Mouse (Mus musculus): Measurements from ENCODE around the gene Scaf4.

Gene Scaf4

DNA sequence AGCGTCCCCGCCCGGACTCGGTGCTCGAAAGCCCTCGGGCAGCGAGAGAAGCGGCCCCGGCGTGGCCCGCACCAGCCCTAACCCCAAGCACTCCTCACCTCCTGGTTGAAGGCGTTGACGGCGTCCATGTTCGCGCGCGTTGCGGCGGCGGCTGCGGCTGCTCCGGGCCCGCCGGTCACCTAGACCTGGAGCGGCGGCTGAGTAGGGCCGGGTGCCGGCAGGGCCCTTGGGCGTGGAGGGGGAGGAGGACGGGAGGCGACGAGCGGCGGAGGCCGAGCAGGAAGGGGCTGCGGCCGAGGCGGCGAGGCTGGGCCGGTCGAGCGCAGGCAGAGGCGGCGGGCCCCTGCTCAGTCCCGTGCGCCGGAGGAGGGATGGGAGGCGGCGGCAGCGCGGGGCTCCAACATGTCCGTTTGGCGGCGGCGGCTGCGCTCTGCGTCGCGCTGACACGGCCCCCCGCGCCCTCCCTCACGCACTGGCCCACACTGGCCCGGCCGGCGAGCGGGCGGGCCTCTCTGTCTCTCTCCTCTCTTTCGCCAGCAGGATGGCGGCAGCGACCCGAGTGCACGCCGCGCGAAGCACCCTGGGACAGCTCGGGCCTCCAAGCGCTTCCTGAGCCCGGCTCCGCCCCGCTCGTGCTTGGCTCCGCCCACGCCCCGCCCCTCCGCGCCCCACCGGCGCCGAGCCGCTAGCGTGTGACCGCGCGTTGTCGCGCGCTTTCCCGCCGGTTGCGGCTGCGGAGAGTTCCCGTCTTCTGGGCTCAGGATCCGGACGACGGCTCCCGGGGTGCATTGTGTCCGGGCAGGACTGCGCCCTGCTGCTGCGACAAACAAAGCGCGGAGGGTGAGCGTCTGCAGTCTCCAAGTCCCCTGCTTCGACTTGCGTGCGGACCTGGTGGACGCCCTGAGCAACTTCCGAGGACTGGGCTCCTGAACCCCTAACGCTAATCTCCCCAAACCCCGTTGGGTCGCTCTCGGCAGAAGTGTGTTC is at the start of gene Scaf4:
Gene Scaf4, minus strand, starts transcription at position 599 of the 987 bp plus-strand sequence.
- peak; percentile 90 to 96 for DNase-seq (ENCODE audit: low spot score in 2 of 2)

DNA sequence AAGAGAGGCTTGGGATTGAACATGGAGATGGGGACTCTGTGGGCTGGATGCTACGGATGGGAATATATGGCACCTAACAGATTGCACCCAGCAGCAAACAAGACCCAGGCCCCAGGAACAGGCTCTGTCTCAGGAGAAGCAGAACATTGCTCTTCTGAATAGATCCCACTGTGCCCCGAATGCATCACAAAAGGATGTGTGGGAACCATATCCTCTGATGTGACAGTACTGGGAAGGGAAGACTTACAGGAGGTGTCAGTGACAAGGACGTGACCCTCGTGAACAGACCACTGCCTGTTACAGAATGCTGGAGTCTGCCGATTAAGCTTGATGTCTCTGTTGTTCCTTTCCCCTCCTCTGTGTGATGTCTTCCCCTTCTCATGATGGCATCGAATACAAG is 48.2 kb upstream of the Scaf4 start:
- DNase-seq (ENCODE audit: low spot score in 2 of 2): no peak

DNA sequence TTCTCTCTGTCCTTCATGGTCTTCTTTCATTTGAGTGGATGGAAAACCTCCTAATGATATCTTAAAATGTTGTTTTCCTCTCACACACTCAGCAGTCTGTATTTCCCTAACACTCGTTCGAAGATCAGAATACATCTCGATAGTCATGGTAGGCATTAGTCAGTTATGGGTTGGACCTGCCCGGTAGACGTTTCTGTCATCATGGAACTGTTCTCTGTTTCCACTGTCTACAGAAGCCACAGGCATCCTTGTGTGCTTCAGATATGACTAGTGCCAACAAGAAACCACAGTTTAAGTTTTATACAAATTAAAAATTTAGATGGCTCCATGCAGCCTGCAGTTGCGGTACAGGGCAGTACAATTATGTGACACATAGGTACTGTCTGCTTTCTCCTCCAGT is 46.7 kb upstream of the Scaf4 start:
- no peak for DNase-seq (ENCODE audit: low spot score in 2 of 2)

DNA sequence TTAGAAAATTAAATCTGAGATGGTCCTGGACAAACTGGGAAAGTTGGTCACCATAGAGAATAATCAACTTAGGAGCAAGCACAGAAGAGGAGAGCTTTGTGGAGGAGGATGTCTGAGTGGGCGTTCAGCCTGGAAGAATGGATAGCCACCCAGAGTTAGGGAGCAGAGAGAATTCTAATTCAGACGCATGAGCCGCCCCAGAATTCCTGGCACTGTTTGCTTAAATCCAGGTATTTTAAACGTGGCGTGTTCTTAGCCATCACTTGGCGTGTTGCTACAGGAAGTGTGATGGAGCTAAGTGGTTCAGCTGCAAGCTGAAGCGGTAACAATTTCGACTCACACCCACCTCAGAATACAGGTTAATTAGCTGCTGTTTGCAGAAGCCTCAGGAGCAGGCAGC is 45.2 kb upstream of the Scaf4 start:
- DNase-seq (ENCODE audit: low spot score in 2 of 2): no peak

DNA sequence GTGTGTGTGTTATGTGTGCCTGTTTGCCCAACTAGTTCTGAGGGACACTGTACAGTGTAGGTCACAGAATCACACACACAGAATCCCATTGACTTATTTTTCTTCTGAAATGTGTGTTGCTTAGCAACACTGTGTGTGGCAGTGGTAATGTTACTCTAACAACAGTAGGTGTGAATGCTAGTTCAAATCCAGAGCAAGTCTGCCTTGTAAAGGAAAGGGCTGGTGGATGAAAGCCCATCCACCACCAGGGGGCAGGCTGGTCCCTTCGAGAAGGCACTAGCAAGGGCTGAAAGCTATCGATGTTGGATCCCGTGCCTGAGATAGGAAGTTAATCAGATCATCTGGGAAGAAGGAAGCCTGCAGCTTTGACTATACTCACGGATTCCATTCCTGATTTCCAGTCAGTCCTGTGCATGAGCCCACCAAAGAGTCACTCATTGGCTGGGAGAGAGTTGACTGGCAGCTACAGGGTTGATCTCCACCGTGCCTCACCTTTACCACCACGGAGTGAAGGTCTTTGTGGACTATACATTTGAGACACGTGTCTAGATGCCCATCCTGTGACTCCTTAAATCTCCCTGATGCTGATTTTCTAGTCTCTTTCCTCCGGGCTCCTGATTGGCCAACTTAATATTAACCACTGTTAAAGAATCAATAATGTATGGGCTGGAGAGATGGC is 38.7 kb upstream of the Scaf4 start:
- peak; percentile 32 to 82 for DNase-seq (ENCODE audit: low spot score in 2 of 2)

DNA sequence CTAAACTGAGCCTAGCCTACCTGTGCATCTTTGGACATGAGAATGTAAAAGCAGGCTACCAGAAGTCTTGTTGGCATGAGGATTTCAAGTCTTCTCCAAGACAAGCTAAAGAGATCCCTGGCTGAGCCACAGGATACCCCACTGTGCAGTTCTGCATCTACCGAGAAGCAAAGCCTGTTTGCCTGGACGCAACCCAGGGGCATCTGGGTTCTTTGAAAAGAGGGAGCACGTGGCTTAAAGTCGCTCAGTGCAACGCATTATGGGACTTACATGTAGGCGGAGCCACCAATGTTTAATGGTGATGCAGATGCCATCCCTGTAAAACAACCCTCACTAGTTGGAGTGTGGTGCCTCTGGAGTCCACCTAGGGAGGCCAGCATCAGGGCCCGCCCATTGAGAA is 35.0 kb upstream of the Scaf4 start:
- DNase-seq (ENCODE audit: low spot score in 2 of 2): no peak

DNA sequence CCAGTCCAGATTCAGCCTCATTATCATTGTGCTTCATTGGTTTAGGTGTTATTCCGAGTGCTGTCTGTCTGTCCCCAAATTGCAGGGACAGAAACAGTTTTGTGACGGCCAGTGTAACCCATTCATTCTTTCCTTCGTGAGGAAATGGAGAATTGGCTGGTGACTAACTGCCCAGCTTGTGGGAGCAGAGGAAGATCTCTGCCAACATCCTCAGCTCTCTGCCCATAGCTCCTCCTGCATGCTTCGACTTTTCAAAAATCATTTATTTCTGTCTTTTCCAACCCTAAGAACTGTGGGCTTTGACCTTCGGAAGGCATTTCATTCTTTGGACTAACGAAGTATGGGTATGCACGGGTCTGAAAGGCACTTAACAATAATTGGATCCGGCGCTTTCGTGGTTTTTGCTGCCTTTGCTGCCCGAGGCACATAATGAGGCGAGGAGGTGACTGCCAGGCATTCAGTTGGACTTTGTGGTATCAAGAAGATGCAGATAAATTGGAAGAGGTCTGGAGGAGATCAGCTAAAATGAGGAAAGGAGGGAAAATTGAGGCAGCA is 34.1 kb upstream of the Scaf4 start:
- DNase-seq (ENCODE audit: low spot score in 2 of 2): no peak

DNA sequence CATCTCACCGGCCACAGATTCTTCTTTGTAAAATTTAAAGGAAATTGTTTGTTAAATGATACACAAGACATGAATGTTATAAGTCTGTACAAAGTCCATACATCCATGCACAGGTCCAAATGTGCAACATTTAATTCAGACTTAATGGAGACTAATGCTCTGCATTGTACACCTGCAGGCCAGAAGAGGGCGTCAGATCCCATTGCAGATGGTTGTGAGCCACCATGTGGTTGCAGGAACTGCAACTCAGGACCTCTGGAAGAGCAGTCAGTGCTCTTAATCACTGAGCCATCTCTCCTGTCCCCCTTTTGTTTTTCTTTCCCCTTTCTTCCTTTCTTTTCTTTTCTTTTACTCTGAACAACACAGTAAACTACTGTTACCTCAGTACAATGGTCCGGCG is 33.5 kb upstream of the Scaf4 start:
- no peak for DNase-seq (ENCODE audit: low spot score in 2 of 2)

DNA sequence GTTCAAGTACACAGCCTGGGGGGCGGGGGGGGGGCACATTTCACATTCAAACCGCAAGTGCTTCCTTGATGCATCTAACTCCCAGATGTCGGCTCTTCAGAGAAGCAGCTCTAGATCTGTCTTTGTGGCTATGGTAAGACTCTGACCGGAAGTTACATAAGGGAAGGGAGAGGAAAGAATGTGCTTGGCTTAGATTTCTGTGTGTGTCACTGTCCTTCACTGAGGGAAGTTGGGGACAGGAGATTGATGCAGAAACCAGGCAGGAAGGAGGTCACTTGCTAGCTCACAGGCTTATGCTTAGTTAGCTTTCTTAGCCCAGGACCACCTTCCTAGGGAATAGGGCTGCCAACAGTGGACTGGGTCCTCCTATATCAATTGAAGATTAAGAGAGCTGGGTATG is 31.6 kb upstream of the Scaf4 start:
- DNase-seq (ENCODE audit: low spot score in 2 of 2): no peak

DNA sequence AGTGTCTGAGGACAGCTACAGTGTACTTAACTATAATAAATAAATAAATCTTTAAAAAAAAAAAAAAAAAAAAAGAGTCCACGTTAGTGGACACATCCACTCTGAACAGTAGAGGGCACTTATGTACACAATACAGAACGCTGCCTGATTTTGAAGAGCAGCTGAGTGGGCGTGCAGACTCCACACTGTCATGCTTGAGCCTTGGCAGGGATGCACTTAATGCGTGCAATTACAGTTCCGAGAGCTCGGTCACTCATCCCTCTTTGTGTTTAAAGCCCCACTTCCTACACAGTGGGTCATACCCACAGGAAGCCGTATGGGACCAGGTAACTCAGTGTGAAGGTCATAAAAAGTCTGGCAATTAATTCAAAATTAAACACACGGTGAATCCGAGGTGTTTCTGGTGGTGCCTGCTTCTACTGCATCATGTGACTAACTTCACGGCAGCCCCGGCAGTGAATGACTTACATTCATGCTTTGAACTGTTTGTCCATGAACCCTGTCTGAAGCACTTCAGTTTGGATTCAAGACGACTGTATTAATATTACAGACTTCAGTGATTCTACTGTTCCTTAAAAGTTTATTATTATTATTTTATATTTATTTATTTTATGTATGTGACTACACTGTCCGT is 28.3 kb upstream of the Scaf4 start:
- no peak for DNase-seq (ENCODE audit: low spot score in 2 of 2)

DNA sequence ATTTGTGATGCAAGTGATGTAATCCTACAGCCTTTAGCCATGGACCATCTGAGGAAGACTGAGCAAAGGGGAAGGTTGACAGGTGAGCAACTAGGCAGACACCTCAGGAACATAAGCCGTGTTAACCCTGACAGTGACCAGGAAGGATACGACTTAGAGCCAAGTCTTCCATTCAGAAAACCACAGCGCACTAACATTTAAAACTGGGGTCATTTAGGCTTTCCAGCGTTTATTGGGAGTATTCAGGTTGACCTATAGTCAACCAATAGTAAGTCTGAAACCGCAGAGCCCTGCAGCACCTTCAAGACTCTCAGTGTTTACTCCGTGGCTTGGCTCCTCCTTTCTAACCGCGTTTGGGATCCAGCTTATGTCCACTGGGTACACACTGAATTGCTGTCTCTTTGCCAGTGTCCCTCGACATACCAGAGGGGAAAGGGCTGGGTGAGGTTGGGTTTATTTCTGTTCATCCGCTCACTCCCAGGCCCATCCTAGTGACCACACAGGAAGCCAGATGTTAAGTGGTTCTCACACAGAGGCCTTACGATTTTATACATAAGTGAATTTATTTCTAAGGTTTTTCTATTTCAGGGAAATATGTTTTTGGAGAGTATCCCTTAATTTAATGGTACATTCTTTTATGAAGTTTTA is 26.3 kb upstream of the Scaf4 start:
- no peak for DNase-seq (ENCODE audit: low spot score in 2 of 2)

DNA sequence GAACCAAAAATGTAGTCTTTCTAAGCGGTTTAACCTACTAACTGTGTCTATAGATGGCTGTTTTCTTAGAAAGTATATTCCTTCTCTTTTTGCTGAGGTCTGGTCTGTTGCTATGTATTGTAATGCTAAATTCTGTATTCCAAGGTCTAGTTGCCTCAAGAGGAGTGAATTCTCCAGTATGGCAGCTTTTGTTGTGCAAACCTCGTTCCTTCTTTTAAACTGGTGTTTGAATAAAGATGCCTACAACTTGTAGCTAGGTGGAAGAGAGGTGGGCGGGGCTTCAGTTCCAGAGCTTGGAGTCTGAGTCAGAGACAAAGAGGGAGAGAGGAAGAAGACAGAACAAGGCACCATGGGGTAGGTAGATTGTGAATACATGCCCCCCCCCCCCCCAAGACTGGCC is 25.5 kb upstream of the Scaf4 start:
- DNase-seq (ENCODE audit: low spot score in 2 of 2): no peak

DNA sequence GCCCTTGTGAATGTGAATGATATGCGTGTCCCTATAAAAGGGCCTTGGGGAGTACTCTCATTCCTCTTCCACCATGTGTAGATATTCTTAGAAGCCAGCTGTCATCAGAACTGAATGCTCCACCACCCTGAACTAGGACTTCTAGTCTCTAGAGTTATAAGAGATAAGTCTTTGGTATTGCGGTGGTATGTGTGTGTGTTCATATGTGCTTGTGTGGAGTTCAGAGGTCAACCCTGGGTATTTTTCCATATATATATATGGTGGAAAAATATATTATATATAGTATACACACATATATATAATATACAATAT is 19.6 kb upstream of the Scaf4 start:
- DNase-seq (ENCODE audit: low spot score in 2 of 2): no peak

DNA sequence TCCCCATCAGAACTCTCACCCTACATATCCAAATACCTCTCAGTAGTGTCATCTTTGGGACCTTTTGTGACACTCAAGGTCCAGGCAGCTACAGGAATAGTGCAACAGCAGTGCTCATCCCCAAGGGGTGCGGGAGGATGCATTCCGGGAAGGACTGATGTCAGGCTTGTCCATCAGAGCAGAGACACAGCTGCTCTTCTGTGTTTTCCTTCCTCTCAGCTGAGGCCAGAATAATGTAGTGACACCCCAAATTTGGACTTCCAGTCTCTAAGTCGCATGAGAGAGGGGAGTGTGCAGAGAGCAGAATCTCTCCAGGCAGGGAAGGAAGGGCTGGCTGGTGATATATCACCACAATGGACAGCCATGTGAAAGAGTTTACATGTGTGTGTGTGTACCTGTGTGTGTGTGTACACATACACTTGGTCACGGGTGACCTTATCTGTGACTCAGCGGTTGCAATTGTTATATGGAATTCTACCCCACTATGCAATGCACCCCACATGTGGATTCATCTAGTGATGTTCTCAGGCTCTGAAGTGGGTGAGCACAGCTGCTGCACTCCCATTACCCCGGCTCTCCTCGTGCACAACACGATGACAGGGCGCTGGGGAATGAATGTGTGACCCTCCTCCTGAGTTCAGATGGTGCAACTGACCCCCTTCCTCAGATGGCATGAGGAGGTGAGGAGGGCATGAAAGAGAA is 19.1 kb upstream of the Scaf4 start:
- no peak for DNase-seq (ENCODE audit: low spot score in 2 of 2)

DNA sequence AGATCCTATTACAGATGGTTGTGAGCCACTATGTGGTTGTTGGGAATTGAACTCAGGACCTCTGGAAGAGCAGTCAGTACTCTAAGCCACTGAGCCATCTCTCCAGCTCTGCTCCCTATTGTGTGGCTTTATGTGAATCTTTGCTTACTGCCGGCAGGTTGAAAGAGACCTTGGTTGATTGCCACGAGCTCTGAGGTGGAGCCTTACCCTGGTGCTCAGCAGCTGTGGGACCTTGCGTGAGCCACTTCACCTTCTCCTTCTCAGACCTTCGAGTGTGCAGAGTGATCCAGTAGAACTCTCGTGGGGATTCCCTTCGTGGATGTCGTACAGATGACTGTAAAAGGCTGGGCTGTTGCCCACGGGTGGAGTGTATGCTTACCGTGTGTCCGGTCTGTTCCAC is 17.4 kb upstream of the Scaf4 start:
- DNase-seq (ENCODE audit: low spot score in 2 of 2): no peak

DNA sequence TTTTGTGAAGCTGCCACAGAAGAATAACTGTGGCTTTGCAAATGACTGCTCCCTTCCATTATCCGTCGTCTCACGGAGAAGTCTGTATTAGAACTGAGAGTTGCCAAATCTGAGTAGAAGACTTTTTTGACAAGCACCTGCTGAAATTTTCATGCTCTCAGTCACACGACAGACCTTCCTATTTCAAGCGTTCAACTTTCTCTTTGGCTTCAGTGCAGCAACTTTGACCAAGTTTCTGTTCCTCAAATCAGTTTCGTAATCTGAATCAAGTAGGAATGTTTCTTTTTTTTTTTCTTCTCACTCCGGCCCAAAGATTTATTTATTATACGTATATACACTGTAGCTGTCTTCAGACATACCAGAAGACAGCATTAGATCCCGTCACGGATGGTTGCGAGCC is 16.6 kb upstream of the Scaf4 start:
- no peak for DNase-seq (ENCODE audit: low spot score in 2 of 2)

DNA sequence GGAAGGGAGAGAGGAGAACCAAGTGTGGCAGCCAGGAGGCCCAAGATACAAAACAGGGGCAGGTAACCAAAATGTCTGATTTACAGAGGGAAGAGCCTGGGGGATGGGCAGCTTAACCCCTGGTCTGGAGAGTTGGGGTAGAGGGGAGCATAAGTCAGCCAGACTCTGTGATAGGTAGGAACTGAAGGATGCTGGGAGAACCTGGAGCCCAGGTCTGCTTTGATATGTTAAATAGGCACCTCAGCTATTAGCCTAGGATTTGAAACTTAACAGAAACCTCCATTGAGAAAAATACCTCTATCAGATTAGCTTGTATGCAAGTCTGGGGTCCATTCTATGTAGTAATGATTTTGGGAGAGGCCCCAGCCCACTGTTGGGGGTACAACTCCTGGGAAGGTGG is 15.3 kb upstream of the Scaf4 start:
- DNase-seq (ENCODE audit: low spot score in 2 of 2): no peak

DNA sequence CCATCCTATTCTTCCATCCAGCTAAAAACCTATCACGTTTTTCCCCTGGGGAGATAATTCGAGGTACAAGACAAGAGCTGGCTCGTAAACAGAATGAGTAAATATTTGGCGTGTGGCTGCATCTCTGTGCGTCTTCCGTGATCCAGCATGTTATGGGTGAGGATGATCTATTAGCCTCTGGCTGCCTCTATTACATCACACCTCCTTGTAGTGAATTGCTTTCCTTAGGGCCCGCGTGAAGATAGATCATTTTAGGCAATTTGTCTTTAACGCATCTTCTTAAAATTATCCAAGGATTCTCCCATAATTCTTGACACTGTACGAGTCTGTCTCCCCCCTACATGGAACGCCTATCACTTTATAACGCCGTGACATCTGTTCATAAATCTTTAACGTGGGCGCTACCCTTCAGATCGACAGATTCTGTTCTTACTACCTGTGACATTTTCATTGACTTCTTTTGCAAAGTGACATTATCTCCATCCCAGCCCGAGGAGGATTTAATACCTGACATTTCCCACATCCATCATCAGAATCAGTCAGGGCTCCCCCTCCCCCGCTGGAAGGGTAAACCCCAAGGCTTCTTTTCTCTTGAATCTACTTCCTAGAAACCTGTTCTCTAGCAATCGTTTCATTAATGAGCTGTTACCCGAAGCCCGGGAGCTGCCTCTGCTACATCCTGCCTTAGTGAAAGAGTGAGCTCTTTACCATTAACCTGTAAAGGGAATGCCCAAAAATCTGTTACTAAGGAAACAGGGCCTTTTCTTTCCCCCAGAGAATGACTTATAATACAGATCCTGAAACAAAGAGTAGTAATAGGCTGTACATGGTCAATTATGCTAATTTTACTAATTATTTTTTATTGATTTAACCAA is 14.4 kb upstream of the Scaf4 start:
- no peak for DNase-seq (ENCODE audit: low spot score in 2 of 2)

DNA sequence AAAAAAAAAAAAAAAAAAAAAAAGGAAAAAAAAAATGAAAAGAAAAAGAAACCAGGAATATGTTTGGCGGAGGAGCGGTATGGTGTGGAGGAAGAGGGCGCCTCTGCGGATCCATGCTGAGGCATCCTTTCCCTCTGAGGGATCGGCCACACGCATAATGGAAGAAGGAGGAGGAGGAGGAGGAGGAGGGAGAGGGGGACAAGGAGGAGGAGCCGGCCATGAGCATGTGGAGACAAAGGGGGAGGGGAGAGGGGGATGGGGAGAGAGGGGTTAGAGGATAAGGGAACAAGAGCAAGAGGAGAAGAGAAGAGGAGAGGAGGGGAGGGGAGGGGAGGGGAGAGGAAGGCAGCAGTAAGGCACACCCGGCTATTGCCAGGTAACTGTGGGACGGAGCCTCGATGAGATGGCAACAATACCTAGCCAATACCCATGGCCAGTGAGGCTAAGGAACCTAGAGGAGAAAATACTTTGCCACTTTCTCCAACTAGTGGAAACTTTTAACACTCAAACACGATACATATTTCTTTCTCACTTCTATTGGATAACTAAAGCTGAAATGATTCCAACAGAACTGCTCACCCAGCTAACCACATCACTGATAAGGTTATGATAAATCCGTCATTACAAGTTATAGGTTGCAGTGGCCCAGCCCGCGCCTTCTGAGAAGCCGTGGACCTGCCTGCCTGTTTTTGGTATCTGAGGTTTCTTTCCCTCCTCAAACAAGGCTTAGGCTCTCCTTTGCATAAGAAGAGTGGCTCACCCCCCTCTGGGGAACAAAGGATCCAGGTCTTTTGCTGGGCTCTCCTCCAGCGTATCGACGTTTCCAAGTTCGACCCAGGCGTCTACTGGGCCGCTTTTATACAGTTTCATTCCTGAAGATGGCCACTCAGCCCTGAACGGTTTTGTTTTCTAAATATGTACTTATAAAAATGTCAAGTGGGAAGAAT is 13.4 kb upstream of the Scaf4 start:
- DNase-seq (ENCODE audit: low spot score in 2 of 2): no peak

All from thymus, postnatal 10 days (tissue).